Mouse (Mus musculus) heart, adult 8-10 months (tissue): ENCODE measurements at regions not wholly inside any gene's neighbourhood (a gene's known extent, or its start where the extent isn't known, plus 50 kb on each side); places are given as distances from the start of the nearest gene placed in this dataset.

ENCODE experiments used
- DNase-seq: peaks from one replicate; pipeline ENCODE4 v3.0.0; 2022; ENCODE audit warnings: low spot score

GRCm38 (mm10) chrX:143024325-143024971 is 57.9 kb upstream of the Ammecr1 start:
- DNase-seq, result no peak

- no peak for DNase-seq
These were observed 64.0 kb upstream of the Ammecr1 start for GRCm38 (mm10) chrX:143030371-143031010.

- no peak for DNase-seq
These were observed 59.5 kb upstream of the Rtl9 start for GRCm38 (mm10) chrX:143039878-143040277.

- no peak for DNase-seq
These were observed 55.1 kb upstream of the Rtl9 start for GRCm38 (mm10) chrX:143044296-143044695.

GRCm38 (mm10) chrX:143046293-143046692 is 53.1 kb upstream of the Rtl9 start:
- DNase-seq, result peak; percentile 25
